Comparison of ENCODE assay signal across 17 mouse cellular contexts in genomic region chr1:75582625-75582956, GRCm38 (mm10). TPM values are rescaled to one million over a fixed set of nuclear protein-coding genes. Genes with fewer than 3 reads are reported as not detected.
DNase-seq lines count a peak whose midpoint lies in the region; ATAC-seq lines count a peak whose summit lies in the region.
"Had no signal": no experiment of that assay in that cellular context is flagged by ENCODE, and none has a peak within 500 bp of the region (broad histone marks: within the 10 kb centered on the region; RNA-seq: fewer than 3 reads in every experiment).

No protein-coding gene starts in this region.

- peak overlapping the region; percentile 53 for H3K27ac ChIP-seq in forebrain, embryonic 10.5 days
- no peak overlapping the region for H3K27ac ChIP-seq in forebrain, embryonic 12.5 days
- H3K27ac ChIP-seq in forebrain, embryonic 16.5 days (ENCODE audit: low read length), result peak overlapping the region; percentile 86
- H3K27ac ChIP-seq in hindbrain, embryonic 16.5 days (ENCODE audit: low read depth, low read length), result peak overlapping the region; percentile 65
- H3K27ac ChIP-seq in midbrain, embryonic 15.5 days, result peak overlapping the region; percentile 87
- H3K27ac ChIP-seq: stomach, postnatal 0 days had no signal

- H3K27me3 ChIP-seq in forebrain, embryonic 10.5 days (ENCODE audit: poor library complexity, severe bottlenecking), result no peaks in the 10 kb centered on the region
- no peaks in the 10 kb centered on the region for H3K27me3 ChIP-seq in forebrain, embryonic 12.5 days
- no peaks in the 10 kb centered on the region; the same call in 1 of the 2 replicates for H3K27me3 ChIP-seq in forebrain, embryonic 16.5 days (replicated peaks; ENCODE audit: control insufficient read depth, insufficient read depth, low read length)
- H3K27me3 ChIP-seq in hindbrain, embryonic 16.5 days (replicated peaks; ENCODE audit: control insufficient read depth, insufficient read depth, low read length), result no peaks in the 10 kb centered on the region
- no peaks in the 10 kb centered on the region for H3K27me3 ChIP-seq in midbrain, embryonic 15.5 days (replicated peaks)

- 73% methylated on average over 5 of the region's 5 CpGs for WGBS in forebrain, embryonic 10.5 days
- 52% methylated on average over 5 of the region's 5 CpGs for WGBS in forebrain, embryonic 12.5 days
- WGBS in forebrain, embryonic 16.5 days, result 57% methylated on average over 5 of the region's 5 CpGs
- WGBS in hindbrain, embryonic 16.5 days, result 73% methylated on average over 5 of the region's 5 CpGs
- 51% methylated on average over 5 of the region's 5 CpGs for WGBS in midbrain, embryonic 15.5 days

- H3K4me3 ChIP-seq in forebrain, embryonic 10.5 days, result no peak overlapping the region
- H3K4me3 ChIP-seq in forebrain, embryonic 12.5 days (replicated peaks), result no peak overlapping the region
- H3K4me3 ChIP-seq in forebrain, embryonic 16.5 days (replicated peaks; ENCODE audit: low read length), result no peak overlapping the region
- H3K4me3 ChIP-seq in hindbrain, embryonic 16.5 days (ENCODE audit: low read length), result no peak overlapping the region
- no peak overlapping the region for H3K4me3 ChIP-seq in midbrain, embryonic 15.5 days
- H3K4me3 ChIP-seq: megakaryocyte, embryonic 14.5 days had no signal

- ATAC-seq in forebrain, embryonic 12.5 days (ENCODE audit: low FRiP score), result no peak
- ATAC-seq in forebrain, embryonic 16.5 days, result peak; percentile 28; the same call in 1 of the 2 replicates
- ATAC-seq in hindbrain, embryonic 16.5 days, result peak; percentile 14; the same call in 1 of the 2 replicates
- ATAC-seq in midbrain, embryonic 15.5 days (replicated peaks), result peak; percentile 67
- ATAC-seq: inflammation-experienced regulatory T-cells, adult 6 months had no signal

- no peak for DNase-seq in forebrain, embryonic 10.5 days (ENCODE audit: extremely low spot score, low spot score)
- DNase-seq in right cerebral cortex, adult 18-20 months, result no peak
- DNase-seq in right cerebral cortex, postnatal 14 days, result no peak
- DNase-seq in yolk sac, embryonic 10.5 days (ENCODE audit: low spot score), result no peak
- DNase-seq: cerebellum, postnatal 10 days; gastrocnemius, postnatal 10 days; left cerebral cortex, postnatal 4 days; lung, postnatal 10 days; right cerebral cortex, postnatal 25 days; thymus, postnatal 14 days had no signal

- H3K9me3 ChIP-seq in forebrain, embryonic 10.5 days, result no peaks in the 10 kb centered on the region
- H3K9me3 ChIP-seq in forebrain, embryonic 12.5 days, result no peaks in the 10 kb centered on the region
- no peaks in the 10 kb centered on the region for H3K9me3 ChIP-seq in forebrain, embryonic 16.5 days (ENCODE audit: control insufficient read depth, low read length)
- no peaks in the 10 kb centered on the region for H3K9me3 ChIP-seq in hindbrain, embryonic 16.5 days (ENCODE audit: control insufficient read depth, low read length)
- H3K9me3 ChIP-seq in midbrain, embryonic 15.5 days, result no peaks in the 10 kb centered on the region
- H3K9me3 ChIP-seq: megakaryocyte, embryonic 14.5 days had no signal

- H3K4me1 ChIP-seq in forebrain, embryonic 10.5 days, result peaks cover 19% of the 10 kb centered on the region
- H3K4me1 ChIP-seq in forebrain, embryonic 12.5 days, result 0 out of 2 replicates have a peak, but pooled peaks cover 8% of the 10 kb centered on the region
- no peaks in the 10 kb centered on the region for H3K4me1 ChIP-seq in forebrain, embryonic 16.5 days (replicated peaks; ENCODE audit: control insufficient read depth, insufficient read depth, low read length)
- H3K4me1 ChIP-seq in hindbrain, embryonic 16.5 days (ENCODE audit: control insufficient read depth, insufficient read depth, low read depth, low read length), result no peaks in the 10 kb centered on the region
- H3K4me1 ChIP-seq in midbrain, embryonic 15.5 days, result peaks cover 10% of the 10 kb centered on the region; the same call in 1 of the 2 replicates

- no peak overlapping the region for H3K4me2 ChIP-seq in forebrain, embryonic 12.5 days
- no peak overlapping the region for H3K4me2 ChIP-seq in forebrain, embryonic 16.5 days (ENCODE audit: low read length)
- H3K4me2 ChIP-seq in hindbrain, embryonic 16.5 days (ENCODE audit: low read length), result no peak overlapping the region
- no peak overlapping the region for H3K4me2 ChIP-seq in midbrain, embryonic 15.5 days

- no peak overlapping the region for H3K9ac ChIP-seq in forebrain, embryonic 12.5 days
- H3K9ac ChIP-seq in forebrain, embryonic 16.5 days (replicated peaks; ENCODE audit: low read depth, low read length), result no peak overlapping the region
- H3K9ac ChIP-seq in hindbrain, embryonic 16.5 days (ENCODE audit: low read depth, low read length), result no peak overlapping the region
- no peak overlapping the region for H3K9ac ChIP-seq in midbrain, embryonic 15.5 days

- H3K36me3 ChIP-seq in forebrain, embryonic 10.5 days (replicated peaks), result no peaks in the 10 kb centered on the region
- H3K36me3 ChIP-seq in forebrain, embryonic 12.5 days (replicated peaks), result no peaks in the 10 kb centered on the region
- no peaks in the 10 kb centered on the region for H3K36me3 ChIP-seq in forebrain, embryonic 16.5 days (ENCODE audit: control insufficient read depth, insufficient read depth)
- H3K36me3 ChIP-seq in hindbrain, embryonic 16.5 days (ENCODE audit: control insufficient read depth, insufficient read depth, low read length), result no peaks in the 10 kb centered on the region
- no peaks in the 10 kb centered on the region for H3K36me3 ChIP-seq in midbrain, embryonic 15.5 days (replicated peaks)

RNA-seq across cellular contexts. Expression of gene Slc4a3, which starts 36.5 kb away (rescaled TPM):
- polyA plus RNA-seq in forebrain, embryonic 10.5 days (2016; fragmentation: Nextera tagmentation; extraction: Ambion mirVana), result 13.6 and 15.0 TPM in 2 replicates
- polyA plus RNA-seq in forebrain, embryonic 12.5 days (2016; fragmentation: Nextera tagmentation; extraction: Ambion mirVana), result 22.4 and 29.4 TPM in 2 replicates
- polyA plus RNA-seq in forebrain, embryonic 16.5 days (2015; fragmentation: Nextera tagmentation; extraction: Ambion mirVana), result 37.4 and 50.4 TPM in 2 replicates
- polyA plus RNA-seq in hindbrain, embryonic 16.5 days (2015; fragmentation: Nextera tagmentation; extraction: Ambion mirVana), result 84.9 and 85.4 TPM in 2 replicates
- polyA plus RNA-seq in midbrain, embryonic 15.5 days (2015; fragmentation: Nextera tagmentation; extraction: Ambion mirVana), result 68.8 and 79.6 TPM in 2 replicates
